Mouse (Mus musculus) limb, embryonic 10.5 days (tissue): ENCODE measurements around the gene Plekha5. TPM values are rescaled to one million over a fixed set of nuclear protein-coding genes. Genes with fewer than 3 reads are reported as not detected.

Source experiments
- DNase-seq: peaks from one replicate; pipeline ENCODE4 v3.0.0-alpha.2; 2017; ENCODE audit warnings: low spot score
- H3K27ac ChIP-seq: fragments of 300-500 bp; sonication (generic); 2 replicates; pipeline ENCODE4 v1.5.1; 2016; ENCODE audit warnings: mild to moderate bottlenecking
- H3K27me3 ChIP-seq: fragments of 300-500 bp; sonication (generic); 2 replicates; pipeline ENCODE4 v1.6.1; 2016; ENCODE audit warnings: low read depth, mild to moderate bottlenecking; ENCODE audit not compliant: poor library complexity, severe bottlenecking
- H3K36me3 ChIP-seq: fragments of 300-500 bp; sonication (generic); 2 replicates; pipeline ENCODE4 v1.6.1; 2016; ENCODE audit warnings: mild to moderate bottlenecking, moderate library complexity
- H3K4me1 ChIP-seq: fragments of 300-500 bp; sonication (generic); 2 replicates; pipeline ENCODE4 v1.6.1; 2016
- H3K4me3 ChIP-seq: fragments of 300-500 bp; sonication (generic); 2 replicates; pipeline ENCODE4 v1.5.1; 2016; ENCODE audit warnings: mild to moderate bottlenecking, moderate library complexity
- H3K9me3 ChIP-seq: fragments of 300-500 bp; sonication (generic); replicated peaks from 2 replicates; pipeline ENCODE4 v1.6.1; 2016; ENCODE audit warnings: mild to moderate bottlenecking
- WGBS: fragments of 180-500 bp; shearing (Covaris S2); methylation state at CpG from one replicate; pipeline ENCODE4 v1.1.7; 2016; 5-methylcytosine and 5-hydroxymethylcytosine counted together
- polyA plus RNA-seq: library from polyadenylated mRNA; unstranded; fragments of >200 nt; fragmentation: Nextera tagmentation; extraction: Ambion mirVana; gene quantifications from 2 replicates; pipeline ENCODE4 v1.2.1, GENCODE M21; 2016

Plekha5 gene
- polyA plus RNA-seq, 1 experiment from 2014 or later, result 44.3 TPM

DNA sequence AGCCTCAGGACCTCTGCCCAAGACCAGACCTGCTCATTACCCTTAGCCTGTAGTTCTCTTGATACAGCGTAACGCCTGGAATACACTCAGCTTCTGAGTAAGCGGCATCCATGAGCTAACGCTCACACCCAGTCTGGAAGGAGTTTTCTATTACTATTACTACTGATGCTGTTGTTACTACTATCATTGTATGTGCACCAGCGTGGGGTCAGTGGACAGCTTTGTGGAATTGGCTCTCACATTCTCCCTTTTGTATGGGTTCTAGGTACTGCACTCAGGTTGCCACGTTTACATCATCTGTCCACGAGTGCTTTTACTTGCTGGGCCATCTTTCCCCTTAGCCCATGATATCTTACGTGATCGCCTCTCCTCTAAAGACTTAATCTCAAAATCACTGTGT, 8.5 kb downstream of the Plekha5 start:
- H3K27me3 ChIP-seq, result no peaks in the 10 kb centered on the region
- peak; percentile 7 for DNase-seq
- no peaks in the 10 kb centered on the region for H3K9me3 ChIP-seq
- H3K27ac ChIP-seq, result no peak overlapping the region
- WGBS, result 96% methylated on average over 9 of the region's 9 CpGs
- no peaks in the 10 kb centered on the region for H3K4me1 ChIP-seq
- H3K36me3 ChIP-seq, result peaks cover 79% of the 10 kb centered on the region
- H3K4me3 ChIP-seq, result no peak overlapping the region

- Histone ChIP-seq H3K4me3 (no peak overlapping the region), H3K27ac (no peak overlapping the region), H3K36me3 (peaks cover 10% of the 10 kb centered on the region), H3K27me3 (no peaks in the 10 kb centered on the region), H3K9me3 (no peaks in the 10 kb centered on the region), H3K4me1 (peaks cover 13% of the 10 kb centered on the region)
- WGBS, result 91% methylated on average over 5 of the region's 5 CpGs
- DNase-seq, result peak; percentile 66
These were observed 19.5 kb downstream of the Plekha5 start for GRCm38 (mm10) chr6:140443374-140443773.

DNA sequence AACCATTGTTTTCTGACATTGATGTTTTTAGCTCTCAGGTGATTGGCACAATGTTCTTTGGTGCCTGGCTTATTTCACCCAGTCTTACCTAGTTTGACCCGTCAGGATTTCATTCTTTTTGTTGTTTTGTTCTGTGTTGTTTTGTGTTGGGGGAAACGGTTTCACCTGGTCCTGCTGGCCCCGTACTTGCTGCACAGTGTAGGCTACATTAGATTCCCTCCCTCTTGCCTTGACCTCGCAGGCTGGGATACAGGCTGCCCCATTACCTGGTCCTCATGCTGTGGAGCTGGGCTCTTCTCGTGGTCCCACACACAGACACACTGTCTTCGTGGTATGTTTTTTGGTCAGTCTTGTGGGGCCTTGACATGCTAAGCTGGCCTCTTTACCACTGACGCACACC, 20.3 kb downstream of the Plekha5 start:
- H3K9me3 ChIP-seq, result no peaks in the 10 kb centered on the region
- no peak overlapping the region for H3K4me3 ChIP-seq
- DNase-seq, result no peak
- 81% methylated on average over 7 of the region's 7 CpGs for WGBS
- peaks cover 13% of the 10 kb centered on the region for H3K4me1 ChIP-seq
- no peak overlapping the region for H3K27ac ChIP-seq
- H3K36me3 ChIP-seq, result peaks cover 14% of the 10 kb centered on the region
- H3K27me3 ChIP-seq, result no peaks in the 10 kb centered on the region

DNA sequence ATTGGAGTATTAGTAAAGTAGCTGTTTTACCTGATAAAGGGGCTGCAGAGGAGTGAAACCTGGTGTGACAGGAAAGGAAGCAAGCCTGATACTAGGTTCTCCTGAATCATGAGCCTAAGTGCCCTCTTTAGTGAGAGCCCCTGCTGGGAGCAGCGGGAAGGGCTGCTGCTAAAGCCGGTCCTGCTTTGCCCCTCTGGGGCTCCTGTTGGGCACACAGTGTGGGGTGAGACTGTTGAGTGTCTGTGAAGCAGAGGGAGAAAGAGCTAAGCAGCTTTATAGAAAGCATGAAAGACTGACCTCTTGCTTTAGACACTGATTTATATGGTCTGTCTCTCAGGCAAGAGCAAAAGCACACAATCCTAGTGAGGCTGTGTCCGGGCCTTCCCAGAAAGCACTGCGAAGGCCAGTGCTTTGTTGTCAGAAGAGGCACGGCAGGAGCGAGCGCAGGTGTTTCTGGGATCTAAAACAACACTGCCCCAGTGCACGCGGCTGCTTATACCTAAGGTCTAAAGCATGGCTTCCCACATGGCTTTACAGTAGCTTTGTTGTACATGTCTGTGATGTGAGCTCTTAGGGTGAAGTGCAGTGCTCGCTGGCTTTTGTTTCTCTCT, 21.1 kb downstream of the Plekha5 start:
- WGBS, result 52% methylated on average over 10 of the region's 10 CpGs
- peaks cover 14% of the 10 kb centered on the region for H3K36me3 ChIP-seq
- peak overlapping the region; percentile 70 for H3K27ac ChIP-seq
- DNase-seq, result no peak
- no peaks in the 10 kb centered on the region for H3K27me3 ChIP-seq
- H3K9me3 ChIP-seq, result no peaks in the 10 kb centered on the region
- H3K4me3 ChIP-seq, result no peak overlapping the region
- peaks cover 13% of the 10 kb centered on the region for H3K4me1 ChIP-seq

DNA sequence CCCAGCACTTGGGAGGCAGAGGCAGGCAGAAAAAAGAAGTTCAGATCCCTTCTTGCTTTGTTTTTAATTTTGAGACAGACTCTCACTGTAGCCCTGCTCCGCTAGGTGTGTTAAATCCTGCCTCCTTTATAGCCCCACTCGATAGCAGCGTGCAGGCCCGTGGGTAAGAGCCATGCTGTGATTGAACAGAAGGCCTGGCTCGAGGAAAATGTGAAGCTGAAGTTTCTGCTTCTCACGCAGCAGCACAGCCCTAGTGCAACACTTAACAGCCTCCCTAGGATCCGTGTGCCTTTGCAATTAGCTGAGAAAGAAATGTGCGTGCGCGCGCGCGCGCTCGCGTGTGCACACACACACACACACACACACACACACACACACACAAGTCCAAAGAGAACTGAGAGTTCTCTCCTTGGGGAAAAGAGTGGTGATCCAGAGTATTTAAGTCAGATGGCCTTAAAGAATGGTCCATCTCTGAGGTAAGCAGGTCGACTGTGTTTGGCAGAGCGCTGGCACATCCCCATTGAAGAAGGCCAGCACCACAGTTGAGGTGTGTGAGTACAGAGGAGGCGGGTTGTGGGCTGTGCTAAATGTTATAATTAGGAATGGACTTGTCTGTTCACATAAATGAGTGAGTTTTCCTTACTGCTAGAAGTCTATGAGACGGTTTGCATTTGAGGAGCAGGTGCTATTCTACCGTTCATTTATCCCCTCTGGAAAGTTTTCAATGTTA, 24.3 kb downstream of the Plekha5 start:
- no peak for DNase-seq
- no peak overlapping the region for H3K27ac ChIP-seq
- H3K4me3 ChIP-seq, result no peak overlapping the region
- H3K27me3 ChIP-seq, result no peaks in the 10 kb centered on the region
- no peaks in the 10 kb centered on the region for H3K9me3 ChIP-seq
- H3K36me3 ChIP-seq, result peaks cover 29% of the 10 kb centered on the region
- peaks cover 13% of the 10 kb centered on the region for H3K4me1 ChIP-seq
- WGBS, result 95% methylated on average over 21 of the region's 21 CpGs

DNA sequence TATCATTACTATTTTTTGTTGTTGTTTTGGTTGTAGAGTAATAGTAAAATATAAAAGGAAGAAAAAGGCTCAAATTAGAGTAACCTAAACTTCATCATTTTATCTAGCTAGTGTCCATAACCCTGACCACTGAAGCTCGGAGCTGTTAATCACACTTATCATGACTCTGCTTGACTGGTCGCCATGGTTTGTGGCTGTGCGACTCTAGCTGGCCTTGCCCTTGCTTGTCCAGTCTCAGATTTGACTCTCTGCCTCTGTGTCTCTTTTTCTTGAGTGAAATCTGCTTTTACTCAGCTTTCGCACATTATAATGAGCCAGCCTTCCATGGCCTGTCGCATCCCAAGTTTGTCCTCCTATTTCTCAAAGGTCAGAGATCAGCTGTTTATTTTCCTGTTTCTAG, 26.8 kb downstream of the Plekha5 start:
- no peak for DNase-seq
- no peaks in the 10 kb centered on the region for H3K4me1 ChIP-seq
- H3K4me3 ChIP-seq, result no peak overlapping the region
- no peaks in the 10 kb centered on the region for H3K27me3 ChIP-seq
- WGBS, result 87% methylated on average over 5 of the region's 5 CpGs
- H3K27ac ChIP-seq, result no peak overlapping the region
- peaks cover 32% of the 10 kb centered on the region for H3K36me3 ChIP-seq
- no peaks in the 10 kb centered on the region for H3K9me3 ChIP-seq

GRCm38 (mm10) chr6:140452736-140453135, 28.9 kb downstream of the Plekha5 start:
- 96% methylated on average over 8 of the region's 8 CpGs for WGBS
- 0 out of 2 replicates have a peak, but pooled peaks cover 4% of the 10 kb centered on the region for H3K4me1 ChIP-seq
- no peak overlapping the region for H3K27ac ChIP-seq
- H3K36me3 ChIP-seq, result peaks cover 26% of the 10 kb centered on the region
- H3K4me3 ChIP-seq, result no peak overlapping the region
- H3K9me3 ChIP-seq, result no peaks in the 10 kb centered on the region
- DNase-seq, result no peak
- H3K27me3 ChIP-seq, result no peaks in the 10 kb centered on the region

- no peaks in the 10 kb centered on the region for H3K27me3 ChIP-seq
- H3K4me3 ChIP-seq, result no peak overlapping the region
- WGBS, result 90% methylated on average over 5 of the region's 5 CpGs
- peaks cover 21% of the 10 kb centered on the region for H3K36me3 ChIP-seq
- no peak overlapping the region for H3K27ac ChIP-seq
- H3K4me1 ChIP-seq, result 0 out of 2 replicates have a peak, but pooled peaks cover 4% of the 10 kb centered on the region
- no peak for DNase-seq
- H3K9me3 ChIP-seq, result no peaks in the 10 kb centered on the region
These were observed 29.6 kb downstream of the Plekha5 start for GRCm38 (mm10) chr6:140453454-140453853.

DNA sequence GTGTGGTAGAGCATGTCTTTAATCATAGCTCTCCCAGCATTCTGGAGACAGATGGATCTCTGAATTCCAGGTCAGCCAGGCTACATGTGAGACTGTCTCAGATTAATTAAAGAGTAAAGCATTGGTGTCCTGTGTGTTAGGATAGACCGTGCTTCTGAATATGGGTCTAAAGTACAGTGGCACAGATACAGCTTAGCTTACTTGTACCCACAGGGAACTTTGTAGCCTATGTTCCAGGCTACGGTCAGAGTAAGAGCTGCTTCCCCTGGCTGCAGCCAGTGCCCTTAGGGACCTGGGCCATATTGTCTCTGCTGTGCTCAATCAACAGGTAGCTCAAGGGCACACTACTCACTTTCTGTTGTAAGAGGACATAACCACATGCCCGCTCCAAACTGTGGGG, 30.5 kb downstream of the Plekha5 start:
- H3K36me3 ChIP-seq, result peaks cover 18% of the 10 kb centered on the region
- no peak for DNase-seq
- H3K27me3 ChIP-seq, result no peaks in the 10 kb centered on the region
- 0 out of 2 replicates have a peak, but pooled peaks cover 4% of the 10 kb centered on the region for H3K4me1 ChIP-seq
- no peak overlapping the region for H3K27ac ChIP-seq
- 97% methylated on average over 3 of the region's 3 CpGs for WGBS
- H3K4me3 ChIP-seq, result no peak overlapping the region
- H3K9me3 ChIP-seq, result no peaks in the 10 kb centered on the region

DNA sequence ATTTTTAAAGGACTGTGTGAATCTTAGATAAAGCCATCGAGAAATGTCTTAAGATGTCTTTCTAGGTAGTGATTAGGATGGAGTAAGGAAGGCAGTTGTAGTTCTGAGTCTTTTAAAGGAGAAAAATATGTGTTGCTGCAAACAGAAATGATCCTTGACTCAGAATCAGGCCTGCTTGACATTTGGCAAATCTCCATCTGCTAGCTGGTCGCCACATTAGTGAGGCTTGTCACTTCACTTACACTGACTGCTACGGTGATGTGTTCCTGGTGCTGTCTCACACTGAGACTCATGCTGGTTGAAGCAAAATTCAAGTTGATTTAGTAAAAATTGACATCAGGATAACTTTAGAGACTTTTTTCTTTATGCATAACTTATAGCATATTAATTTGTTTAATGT, 32.0 kb downstream of the Plekha5 start:
- 82% methylated on average over 3 of the region's 3 CpGs for WGBS
- Histone ChIP-seq H3K9me3 (no peaks in the 10 kb centered on the region), H3K4me1 (0 out of 2 replicates have a peak, but pooled peaks cover 4% of the 10 kb centered on the region), H3K27me3 (no peaks in the 10 kb centered on the region), H3K36me3 (peaks cover 16% of the 10 kb centered on the region), H3K27ac (no peak overlapping the region), H3K4me3 (no peak overlapping the region)
- no peak for DNase-seq

- no peaks in the 10 kb centered on the region for H3K27me3 ChIP-seq
- 0 out of 2 replicates have a peak, but pooled peaks cover 4% of the 10 kb centered on the region for H3K4me1 ChIP-seq
- H3K36me3 ChIP-seq, result peaks cover 13% of the 10 kb centered on the region
- H3K4me3 ChIP-seq, result no peak overlapping the region
- H3K27ac ChIP-seq, result no peak overlapping the region
- no peaks in the 10 kb centered on the region for H3K9me3 ChIP-seq
- DNase-seq, result no peak
- WGBS, result 93% methylated on average over 15 of the region's 15 CpGs
These were observed 32.7 kb downstream of the Plekha5 start for GRCm38 (mm10) chr6:140456393-140457163.

DNA sequence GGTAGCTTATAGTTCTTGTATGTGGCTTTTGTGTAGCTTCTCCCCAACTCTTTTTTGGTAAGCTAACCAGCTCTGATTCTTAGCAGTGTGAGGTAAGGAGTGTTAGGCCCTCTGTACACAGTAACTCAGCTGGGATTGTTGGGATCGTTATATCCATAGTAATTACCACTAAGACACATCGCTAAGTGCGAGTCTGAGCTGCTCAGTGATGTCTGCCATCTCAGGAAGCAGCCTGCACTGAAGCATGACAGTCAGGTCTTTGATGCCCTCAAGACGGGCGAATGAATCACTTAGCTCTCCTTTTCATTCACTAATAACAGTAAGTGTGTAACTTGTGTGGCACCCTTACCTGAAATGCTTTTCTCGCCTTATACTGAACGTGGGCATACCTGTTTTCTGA, 36.5 kb downstream of the Plekha5 start:
- Histone ChIP-seq H3K36me3 (no peaks in the 10 kb centered on the region), H3K27ac (no peak overlapping the region), H3K4me3 (no peak overlapping the region), H3K27me3 (no peaks in the 10 kb centered on the region), H3K9me3 (no peaks in the 10 kb centered on the region), H3K4me1 (peaks cover 9% of the 10 kb centered on the region; the same call in 1 of the 2 replicates)
- DNase-seq, result no peak
- WGBS, result 91% methylated on average over 7 of the region's 7 CpGs

- Histone ChIP-seq H3K27me3 (no peaks in the 10 kb centered on the region), H3K4me1 (peaks cover 14% of the 10 kb centered on the region), H3K4me3 (no peak overlapping the region), H3K27ac (no peak overlapping the region), H3K9me3 (no peaks in the 10 kb centered on the region), H3K36me3 (no peaks in the 10 kb centered on the region)
- no peak for DNase-seq
- WGBS, result 93% methylated on average over 6 of the region's 6 CpGs
These were observed 41.0 kb downstream of the Plekha5 start for GRCm38 (mm10) chr6:140464818-140465217.
